8 mouse cellular contexts compared by ENCODE assay signal in genomic region chr6:48537105-48537954, GRCm38 (mm10). TPM values are rescaled to one million over a fixed set of nuclear protein-coding genes. Genes with fewer than 3 reads are reported as not detected.
DNase-seq lines count a peak whose midpoint lies in the region; ATAC-seq and TF ChIP-seq lines count a peak whose summit lies in the region.

Gene Atp6v0e2 (plus strand): TSS chr6:48537615.

- H3K36me3 ChIP-seq in hindbrain, embryonic 11.5 days (ENCODE audit: control insufficient read depth, insufficient read depth, low read length), result no peaks in the 10 kb centered on the region
- no peaks in the 10 kb centered on the region for H3K36me3 ChIP-seq in liver, postnatal 0 days (replicated peaks; ENCODE audit: insufficient read depth, low read length)

- H3K9me3 ChIP-seq in hindbrain, embryonic 11.5 days (ENCODE audit: control insufficient read depth, low read length), result no peaks in the 10 kb centered on the region
- no peaks in the 10 kb centered on the region for H3K9me3 ChIP-seq in liver, postnatal 0 days (ENCODE audit: low read length)

- peaks cover 4% of the 10 kb centered on the region for H3K4me1 ChIP-seq in hindbrain, embryonic 11.5 days (replicated peaks; ENCODE audit: control insufficient read depth, insufficient read depth, low read length)
- peaks cover 3% of the 10 kb centered on the region; the same call in 1 of the 2 replicates for H3K4me1 ChIP-seq in liver, postnatal 0 days (ENCODE audit: insufficient read depth)

- TF ChIP-seq CTCF in liver, postnatal 0 days (IDR thresholded peaks at IDR 0.05; ENCODE audit: low read depth), result no peak

- H3K9ac ChIP-seq in hindbrain, embryonic 11.5 days (ENCODE audit: low read depth, low read length), result peak within 1 kb of the TSS; percentile 71
- no peak within 1 kb of the TSS for H3K9ac ChIP-seq in liver, postnatal 0 days (replicated peaks)

- H3K27ac ChIP-seq in hindbrain, embryonic 11.5 days (ENCODE audit: low read depth, low read length), result peak within 1 kb of the TSS; percentile 36; the same call in 1 of the 2 replicates
- H3K27ac ChIP-seq in liver, postnatal 0 days (ENCODE audit: low read depth), result no peak within 1 kb of the TSS

- no peaks in the 10 kb centered on the region for H3K27me3 ChIP-seq in hindbrain, embryonic 11.5 days (ENCODE audit: control insufficient read depth, insufficient read depth, low read length)
- H3K27me3 ChIP-seq in liver, postnatal 0 days (ENCODE audit: insufficient read depth, low read length), result no peaks in the 10 kb centered on the region

- H3K4me3 ChIP-seq in hindbrain, embryonic 11.5 days (ENCODE audit: low read depth, low read length), result peak within 1 kb of the TSS; percentile 58
- H3K4me3 ChIP-seq in liver, postnatal 0 days (ENCODE audit: low read depth, low read length), result no peak within 1 kb of the TSS; the same call in 1 of the 2 replicates

- 4% methylated on average over 38 of the region's 38 CpGs for whole genome bisulfite sequencing in hindbrain, embryonic 11.5 days
- 16% methylated on average over 37 of the region's 38 CpGs for WGBS in liver, postnatal 0 days (ENCODE audit: insufficient replicate concordance)

- peak; percentile 93 for ATAC-seq in hindbrain, embryonic 11.5 days (ENCODE audit: low FRiP score)
- peak; percentile 71 for ATAC-seq in liver, postnatal 0 days

- peak within 1 kb of the TSS; percentile 77 for H3K4me2 ChIP-seq in hindbrain, embryonic 11.5 days (replicated peaks; ENCODE audit: low read depth, low read length)
- peak within 1 kb of the TSS; percentile 54 for H3K4me2 ChIP-seq in liver, postnatal 0 days (ENCODE audit: low read depth, low read length)

- peak; percentile 93 for DNase-seq in NIH3T3 (ENCODE audit: low read depth)
- DNase-seq in cerebellum, adult 9-11 months, result peak; percentile 96
- peak; percentile 86 to 89 for DNase-seq in frontal cortex, postnatal 14 days (ENCODE audit: low spot score in 2 of 2)
- DNase-seq in hindbrain, embryonic 11.5 days (ENCODE audit: low spot score), result peak; percentile 93
- peak; percentile 88 to 92 for DNase-seq in layer of hippocampus, adult 8-10 months (ENCODE audit: low spot score in 2 of 2)
- peak; percentile 64 for DNase-seq in liver, postnatal 0 days
- DNase-seq in ovary, postnatal 14 days (ENCODE audit: low spot score), result peak; percentile 64
- peak; percentile 72 to 80 for DNase-seq in urinary bladder, postnatal 4 days (ENCODE audit: low spot score in 2 of 2)

- no peak for TF ChIP-seq EP300 in liver, postnatal 0 days (IDR thresholded peaks at IDR 0.05; ENCODE audit: low read depth)

RNA-seq across cellular contexts. Expression of gene Atp6v0e2, which starts in this region (rescaled TPM):
- polyA plus RNA-seq in hindbrain, embryonic 11.5 days (2014; fragmentation: Nextera tagmentation; extraction: Ambion mirVana), result 55.1 and 59.0 TPM in 2 replicates
- total RNA-seq in layer of hippocampus, adult 8-10 months (2022), result 100 to 1,000 TPM; 402 to 444 (median 420) TPM
- 1.1 and 1.2 TPM in 2 replicates for polyA plus RNA-seq in liver, postnatal 0 days (2015; fragmentation: Nextera tagmentation; extraction: Ambion mirVana)

Comparison
In these comparisons a context has a peak if more than half of its experiments do, and no peak if none do; other contexts are left out.
1. RNA of gene Atp6v0e2 (polyA plus RNA-seq): 55.1 to 59.0 TPM in hindbrain, embryonic 11.5 days; 1.1 to 1.2 TPM in liver, postnatal 0 days; every median in the first group is over 10 times any median in the second.
2. Peak in every context shown above with its lines, with median percentiles within 50 percentile points of each other: DNase-seq.